In genomic region chr3:53422691-53423090, GRCm38 (mm10) we compare ENCODE assay signal across 27 mouse cellular contexts.
"Had no signal": no experiment of that assay in that cellular context is flagged by ENCODE, and none has a peak within 500 bp of the region (broad histone marks: within the 10 kb centered on the region; RNA-seq: fewer than 3 reads in every experiment).

No protein-coding gene starts in this region.

- ATAC-seq: hindbrain, postnatal 0 days; intestine, embryonic 16.5 days had no signal

- H3K4me1 ChIP-seq: hindbrain, embryonic 10.5 days; hindbrain, embryonic 15.5 days; kidney, embryonic 15.5 days; liver, embryonic 13.5 days; liver, embryonic 15.5 days had no signal

- DNase-seq: gastrocnemius, adult 2 months; gastrocnemius, postnatal 10 days; gastrocnemius, postnatal 25 days; heart, adult 2 months; heart, postnatal 4 days; kidney, adult 11 months; kidney, adult 2 months; kidney, adult 9 months; kidney, postnatal 14 days; kidney, postnatal 36 days; liver; liver, embryonic 13.5 days had no signal

- H3K36me3 ChIP-seq: heart, embryonic 13.5 days; heart, embryonic 15.5 days; hindbrain, embryonic 10.5 days; hindbrain, embryonic 13.5 days; hindbrain, embryonic 15.5 days; kidney, embryonic 15.5 days; limb, embryonic 10.5 days; limb, embryonic 12.5 days; liver, embryonic 13.5 days; liver, embryonic 15.5 days had no signal

- H3K9me3 ChIP-seq: heart, embryonic 13.5 days; heart, embryonic 15.5 days; hindbrain, embryonic 10.5 days; hindbrain, embryonic 13.5 days; hindbrain, embryonic 15.5 days; kidney, embryonic 15.5 days; limb, embryonic 10.5 days; limb, embryonic 12.5 days; liver, embryonic 13.5 days; liver, embryonic 15.5 days had no signal

- H3K27ac ChIP-seq: gastrocnemius, adult 2 months; heart, adult 2 months; heart, embryonic 13.5 days; heart, embryonic 15.5 days; hindbrain, embryonic 10.5 days; hindbrain, embryonic 13.5 days; hindbrain, embryonic 15.5 days; hindbrain, postnatal 0 days; kidney, embryonic 15.5 days; kidney, postnatal 0 days; left cerebral cortex, adult 2 months; limb, embryonic 10.5 days; limb, embryonic 12.5 days; liver, embryonic 13.5 days; liver, embryonic 15.5 days had no signal

- H3K27me3 ChIP-seq: heart, embryonic 13.5 days; heart, embryonic 15.5 days; hindbrain, embryonic 13.5 days; hindbrain, embryonic 15.5 days; kidney, embryonic 15.5 days; limb, embryonic 12.5 days; liver, embryonic 13.5 days; liver, embryonic 15.5 days had no signal

- H3K4me2 ChIP-seq: heart, embryonic 11.5 days; heart, embryonic 13.5 days; heart, embryonic 15.5 days; hindbrain, embryonic 13.5 days; hindbrain, embryonic 15.5 days; kidney, embryonic 15.5 days; limb, embryonic 12.5 days; liver, embryonic 11.5 days; liver, embryonic 13.5 days; liver, embryonic 15.5 days had no signal

- H3K9ac ChIP-seq: heart, embryonic 13.5 days; heart, embryonic 15.5 days; hindbrain, embryonic 13.5 days; hindbrain, embryonic 15.5 days; kidney, embryonic 15.5 days; limb, embryonic 12.5 days; liver, embryonic 13.5 days; liver, embryonic 15.5 days had no signal

- H3K4me3 ChIP-seq: gastrocnemius, adult 2 months; heart, adult 2 months; heart, embryonic 13.5 days; heart, embryonic 15.5 days; hindbrain, embryonic 10.5 days; hindbrain, embryonic 13.5 days; hindbrain, embryonic 15.5 days; kidney, embryonic 15.5 days; left cerebral cortex, adult 2 months; limb, embryonic 10.5 days; limb, embryonic 12.5 days; liver, embryonic 13.5 days; liver, embryonic 15.5 days had no signal
